Mouse (Mus musculus): ENCODE data around the gene Dad1.

Gene Dad1

DNA sequence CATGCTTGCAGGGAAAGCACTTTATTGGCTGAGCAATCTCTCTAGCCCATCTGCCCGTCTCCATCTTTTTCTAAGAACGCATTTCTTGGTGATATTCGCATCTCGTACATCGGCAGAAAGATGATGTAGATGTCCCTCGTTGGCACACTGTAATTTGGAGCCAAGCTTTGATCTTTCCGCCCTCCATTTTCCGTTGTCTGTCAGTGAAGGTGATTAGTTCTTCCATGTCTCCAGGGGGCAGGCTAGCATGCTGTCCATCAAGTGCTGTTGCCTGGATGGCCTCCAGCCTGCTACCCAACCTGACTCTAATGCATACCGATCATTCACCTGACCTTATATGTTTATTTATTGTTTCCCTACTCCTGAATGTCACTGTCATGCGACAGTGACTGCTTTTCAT is 50.1 kb downstream of the Dad1 start:
- no peak for DNase-seq

DNA sequence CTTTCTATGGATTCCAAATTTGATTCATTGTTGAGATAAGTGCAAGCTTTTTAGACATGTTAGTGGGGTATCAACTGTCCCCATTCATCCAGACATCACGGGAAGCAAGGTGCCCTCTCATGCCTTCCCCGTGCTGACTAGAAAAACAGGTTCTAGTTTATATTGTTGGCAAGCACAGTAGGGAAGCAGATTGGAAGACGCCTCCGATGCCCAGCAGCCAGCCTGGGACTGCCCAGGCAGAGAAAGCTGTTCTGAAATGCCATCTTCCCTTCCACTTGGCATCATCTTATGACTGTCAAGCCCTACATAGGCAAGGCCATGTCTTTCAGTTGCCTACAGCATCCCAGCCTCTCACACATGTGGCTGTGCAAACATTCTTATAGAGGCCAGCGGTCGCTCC is 50.7 kb downstream of the Dad1 start:
- DNase-seq: no peak

DNA sequence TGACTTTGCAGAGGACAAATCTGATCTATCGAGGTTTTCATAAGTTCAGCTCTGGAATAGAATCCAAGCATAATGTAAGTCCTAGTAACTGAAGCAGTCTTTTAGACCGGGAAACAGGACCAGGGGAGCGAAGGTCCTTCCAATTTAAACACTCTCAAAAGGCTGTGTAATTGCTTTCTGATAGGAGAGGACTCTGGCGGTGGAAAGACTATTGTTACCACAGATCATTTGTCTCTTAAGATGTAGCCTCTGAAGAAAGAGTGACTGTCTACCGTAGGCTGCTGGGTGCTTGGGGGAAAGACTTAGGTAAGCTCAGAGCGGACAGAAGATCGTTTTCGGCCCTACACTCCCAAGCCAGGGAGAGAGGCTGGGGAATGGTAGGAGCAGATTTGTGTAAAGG is 53.5 kb downstream of the Dad1 start:
- no peak for DNase-seq

DNA sequence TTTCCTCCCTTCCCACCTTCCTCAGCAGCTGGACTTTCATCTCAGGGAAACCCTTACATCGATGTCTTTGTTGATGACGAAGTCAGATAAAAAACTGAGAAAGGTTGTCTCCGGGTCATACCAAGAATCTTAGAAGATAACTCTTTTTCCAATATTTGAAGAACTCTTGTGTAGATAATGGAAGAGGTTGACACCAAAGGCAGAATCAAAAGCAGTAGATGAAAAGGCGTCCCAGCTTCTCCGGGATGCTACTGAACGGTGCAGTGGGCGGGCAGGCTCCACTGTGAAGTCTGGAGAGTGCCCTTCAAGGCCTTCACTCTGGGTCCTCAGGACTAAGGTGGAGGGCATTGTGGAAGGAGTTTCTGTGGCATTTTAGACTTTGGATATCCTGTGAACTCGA is 54.2 kb downstream of the Dad1 start:
- DNase-seq: no peak

DNA sequence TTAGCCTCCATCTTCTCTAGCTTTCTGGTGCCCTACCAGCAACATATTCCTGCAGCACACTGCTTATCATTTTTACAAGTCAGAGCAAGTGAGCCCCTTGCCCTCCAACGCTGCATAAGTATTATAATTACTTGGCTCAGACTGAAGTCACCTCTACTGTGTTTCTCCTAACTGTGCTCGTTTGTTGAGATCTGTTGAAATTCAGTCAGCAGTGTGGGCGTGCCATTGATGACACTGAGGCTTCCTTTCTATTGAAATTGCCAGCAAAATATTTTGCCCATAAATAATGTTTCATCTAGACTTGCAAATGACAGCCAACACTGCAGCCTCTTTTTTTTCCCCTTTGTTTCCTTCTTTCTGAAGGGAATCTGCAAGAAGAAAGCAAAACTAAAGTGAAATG is 56.2 kb downstream of the Dad1 start:
- DNase-seq: peak; percentile 20

DNA sequence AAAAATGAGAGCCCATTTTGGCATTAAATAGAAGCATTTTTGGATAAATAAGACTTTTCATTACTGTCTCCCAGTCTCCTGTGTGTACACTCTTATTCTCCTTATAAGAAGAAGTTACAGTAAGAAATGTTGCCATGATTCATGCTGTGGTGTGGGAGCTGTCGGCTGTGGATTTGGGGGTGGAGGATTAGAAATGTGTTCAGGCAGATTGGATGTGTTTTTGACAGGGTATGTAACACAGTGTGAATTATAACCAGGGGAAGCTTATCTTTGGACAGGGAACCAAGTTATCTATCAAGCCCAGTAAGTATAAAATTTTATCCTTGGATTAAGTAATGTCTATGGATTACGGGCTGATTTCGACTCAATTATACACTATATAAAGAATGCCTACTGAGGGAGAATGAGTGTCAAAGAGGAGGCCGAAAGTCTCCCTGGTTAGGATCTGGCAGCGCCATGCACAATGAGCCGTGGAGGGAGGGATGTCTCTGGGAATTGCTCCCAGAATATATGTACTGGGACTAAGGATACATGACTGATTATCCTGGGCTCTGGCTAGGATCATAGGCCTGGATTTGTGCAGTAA is 58.0 kb downstream of the Dad1 start:
- DNase-seq: no peak

DNA sequence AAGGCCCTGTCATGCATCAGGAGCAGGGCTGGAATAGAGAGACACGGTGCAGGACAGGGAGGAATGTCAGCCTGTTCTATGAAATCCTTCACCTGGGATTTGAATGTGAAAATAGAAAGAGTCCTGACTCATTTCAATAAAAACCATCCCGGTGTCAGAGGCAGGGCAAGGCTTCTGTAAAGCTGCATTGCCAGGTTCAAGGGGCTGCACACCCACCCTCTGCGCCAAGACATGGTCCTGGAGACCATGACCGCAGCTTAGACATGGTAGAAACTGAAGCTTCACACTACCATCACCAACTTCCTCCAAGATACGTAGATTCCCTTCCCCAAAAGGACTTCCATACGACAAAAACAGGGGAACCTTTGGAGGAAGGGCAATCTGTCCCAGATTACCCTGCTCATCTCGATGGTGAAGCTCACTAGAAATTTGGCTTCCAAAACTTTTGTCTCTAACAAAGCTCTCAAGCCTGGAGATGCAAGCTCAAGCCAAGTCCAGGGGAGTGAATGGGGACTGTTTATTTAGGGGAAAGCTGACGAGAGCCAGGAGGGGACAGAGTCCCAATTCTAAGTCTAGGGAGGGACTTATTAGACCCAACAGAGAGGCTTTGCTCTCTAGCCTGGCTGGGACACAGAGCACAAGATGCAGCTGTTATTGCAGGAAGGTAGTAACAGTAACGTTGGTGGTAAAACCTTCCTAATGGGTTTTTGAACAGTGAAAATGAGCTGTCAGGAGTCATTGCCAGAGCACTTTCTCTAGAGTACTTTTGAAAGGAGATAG is 60.4 kb downstream of the Dad1 start:
- no peak for DNase-seq

DNA sequence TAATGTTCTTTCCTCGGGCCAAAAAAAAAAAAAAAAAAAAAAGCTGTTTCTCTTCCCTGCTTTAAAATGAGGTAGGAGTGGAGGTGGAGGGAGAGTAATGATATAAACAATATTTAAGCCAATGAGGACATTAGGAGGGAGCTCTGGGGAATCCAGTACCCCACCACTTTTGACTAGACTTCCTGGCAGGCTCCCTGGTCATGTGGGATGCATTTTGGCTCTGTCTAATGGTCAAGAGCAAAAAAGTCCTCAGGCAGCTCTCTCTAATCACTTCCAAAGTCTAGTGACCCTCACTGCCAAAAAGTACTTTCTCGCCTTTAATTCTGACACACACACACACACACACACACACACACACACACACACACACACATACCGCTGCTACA is 61.4 kb downstream of the Dad1 start:
- DNase-seq: peak; percentile 51

DNA sequence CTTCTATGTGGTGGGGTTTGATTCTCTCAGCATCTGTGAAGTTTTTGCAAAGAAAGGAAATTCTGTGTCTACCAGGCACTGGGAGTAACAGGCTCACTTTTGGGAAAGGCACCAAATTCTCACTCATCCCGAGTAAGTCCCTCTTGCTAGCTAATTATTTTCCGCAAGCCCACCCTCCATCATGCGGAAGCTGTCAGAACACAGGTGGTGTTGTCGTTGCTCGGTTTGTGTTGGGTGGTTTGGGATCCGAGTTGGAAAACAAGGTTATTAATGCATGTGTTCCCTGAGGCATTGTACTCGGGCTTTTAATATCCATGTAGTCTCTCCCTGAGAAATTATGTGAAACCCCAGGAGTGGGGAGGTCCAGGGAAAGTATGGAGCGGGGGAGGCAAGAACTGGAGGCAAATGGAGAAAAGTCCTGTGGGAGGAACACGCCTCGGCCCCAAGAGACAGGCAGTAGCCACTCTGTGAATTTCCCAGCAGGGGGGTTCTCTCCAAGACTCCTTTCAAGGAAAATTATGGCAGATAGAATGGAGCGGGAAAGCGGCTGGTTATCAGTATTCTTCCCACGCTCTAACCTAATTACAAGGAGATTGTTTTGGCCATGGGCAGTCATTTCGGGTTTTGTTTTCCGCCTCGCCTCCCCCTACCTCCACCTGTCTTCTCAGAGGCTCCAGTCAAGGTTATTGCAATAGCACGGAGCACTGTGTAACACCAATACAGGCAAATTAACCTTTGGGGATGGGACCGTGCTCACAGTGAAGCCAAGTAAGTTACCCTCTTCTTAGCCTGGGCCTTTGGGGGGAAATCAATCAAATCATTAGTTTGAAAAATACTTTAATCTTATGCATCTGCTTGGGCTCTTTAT is 62.1 kb downstream of the Dad1 start:
- DNase-seq: no peak

DNA sequence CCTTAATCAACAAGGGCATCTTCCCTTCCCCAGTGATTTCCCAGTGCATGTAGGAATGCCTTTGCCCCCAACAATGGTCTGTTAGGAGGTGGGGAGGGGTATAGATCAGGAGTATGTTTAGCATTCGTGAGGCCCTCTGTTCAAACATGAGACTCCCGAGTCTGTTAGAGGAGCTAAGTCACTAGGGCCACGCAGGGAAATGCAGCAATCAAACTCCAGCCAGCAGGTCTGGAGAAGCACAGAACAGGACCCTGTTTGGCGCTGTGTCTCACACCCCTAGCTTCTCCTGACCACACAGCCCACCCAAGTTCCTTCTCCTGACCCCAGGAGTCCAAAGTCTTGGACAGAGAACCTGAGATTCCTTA is 62.9 kb downstream of the Dad1 start:
- no peak for DNase-seq

DNA sequence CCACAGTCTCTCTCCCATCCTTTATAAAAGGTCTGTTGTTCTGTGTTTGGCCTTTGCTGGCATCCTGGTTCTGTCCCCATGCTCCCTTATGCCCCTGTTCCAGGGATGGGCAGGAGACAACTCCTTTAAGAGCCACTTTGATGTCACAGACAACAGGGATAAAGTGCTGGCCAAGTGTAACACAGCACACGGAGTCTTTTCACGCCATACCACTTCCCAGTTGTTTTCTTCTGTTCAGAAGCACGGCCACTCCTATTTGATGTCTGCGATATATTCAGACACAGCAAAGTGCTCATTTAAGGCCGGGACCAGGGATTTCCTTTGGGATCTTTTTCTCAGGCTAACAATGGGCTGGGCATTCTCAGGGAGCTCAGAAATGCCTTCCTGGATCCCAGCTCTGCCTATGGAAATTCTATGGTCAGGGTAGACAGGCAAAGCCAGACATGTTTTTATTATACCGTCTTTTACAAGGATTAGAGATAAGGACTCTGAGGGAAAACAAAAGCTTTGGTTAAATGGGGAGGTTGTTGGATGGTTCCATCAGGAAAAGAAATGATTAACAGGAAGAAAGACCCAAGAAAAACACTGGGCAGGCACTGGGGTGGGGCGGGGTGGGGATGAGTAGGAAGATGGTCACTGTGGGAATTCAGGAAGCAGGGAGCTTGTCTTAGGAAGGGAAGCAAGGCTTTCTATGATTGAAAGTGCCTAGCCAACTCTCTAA is 63.4 kb downstream of the Dad1 start:
- peak; percentile 37 for DNase-seq

DNA sequence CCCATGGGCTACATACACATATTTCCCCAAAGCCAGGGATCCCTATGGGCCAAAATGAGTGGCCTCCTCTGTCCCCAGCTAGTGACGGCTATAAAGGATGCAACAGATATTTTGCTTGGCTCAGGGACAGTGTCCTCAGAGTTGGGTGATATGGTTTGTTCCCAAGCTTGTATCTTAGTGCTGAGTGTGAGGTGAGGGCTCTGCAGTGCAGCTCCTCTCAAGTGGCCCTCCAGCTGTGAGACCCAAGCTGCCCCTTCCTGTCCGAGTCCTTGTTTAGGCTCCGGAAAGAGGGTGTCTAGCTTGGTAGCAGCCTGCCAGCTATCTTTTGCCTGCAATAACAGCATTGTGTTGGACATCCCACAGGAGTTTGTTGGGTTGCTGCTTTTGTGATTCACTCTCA is 64.6 kb downstream of the Dad1 start:
- DNase-seq: peak; percentile 43

DNA sequence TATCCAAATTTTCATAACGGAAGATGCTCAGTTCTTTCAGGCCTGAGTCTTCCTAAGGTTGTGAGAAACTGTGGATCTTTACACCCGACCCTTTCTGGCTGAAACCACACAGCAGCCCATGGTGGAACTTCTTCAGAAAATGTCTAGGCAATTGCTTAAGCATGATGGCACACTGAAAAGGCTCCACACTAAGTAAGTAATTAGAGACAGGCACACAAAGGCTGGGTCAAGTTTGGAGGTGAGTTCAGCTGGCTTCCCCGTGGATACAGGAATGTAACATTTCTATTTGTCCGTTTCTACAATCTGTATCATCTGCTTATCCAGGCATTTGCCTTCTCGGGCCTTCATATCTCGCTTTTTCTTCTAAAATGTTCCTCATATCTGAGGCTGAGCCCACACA is 66.7 kb downstream of the Dad1 start:
- no peak for DNase-seq
